Mouse (Mus musculus): Measurements from ENCODE around the gene Rhbdf2.

DNA sequence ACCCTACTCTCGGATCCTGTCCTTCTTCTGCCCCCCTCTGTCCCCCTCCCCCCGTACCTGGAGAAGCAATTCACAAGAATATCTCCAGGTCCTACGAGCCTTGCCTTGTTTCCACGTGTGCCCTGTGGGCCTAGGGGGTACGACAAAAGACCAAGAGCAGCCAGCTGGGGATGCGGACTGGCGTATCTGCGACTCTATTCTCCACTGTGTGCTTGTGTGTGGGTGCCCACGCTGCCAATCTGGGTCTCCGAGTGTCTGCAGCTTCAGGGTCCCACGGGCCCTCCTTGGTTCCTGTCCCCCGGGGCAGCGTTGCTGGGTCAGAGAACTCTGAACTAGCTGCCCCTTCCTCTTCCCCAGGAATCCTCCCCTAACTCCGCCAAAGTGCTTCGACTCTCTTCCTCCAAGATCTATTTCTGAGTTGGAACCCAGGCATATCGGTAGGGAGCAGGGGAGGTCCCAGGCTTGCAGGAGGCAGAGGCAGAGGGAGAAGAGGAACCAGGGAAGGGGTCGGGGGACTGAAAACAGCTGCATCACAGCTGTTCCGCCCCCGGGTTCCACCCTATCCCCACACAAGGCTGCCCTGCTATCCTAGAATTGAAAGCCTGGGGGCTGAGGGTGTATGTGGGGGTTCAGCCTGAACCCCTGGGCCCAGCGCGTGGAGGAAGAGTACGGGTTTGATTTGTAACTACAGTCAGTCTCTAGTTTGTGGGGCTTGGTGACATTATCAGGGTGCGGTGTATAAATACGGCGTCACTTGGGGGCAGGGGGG is 25.7 kb upstream of the Rhbdf2 start:
- TF ChIP-seq POLR2A (IDR thresholded peaks at IDR 0.05; ENCODE audit: low read depth, low read length) (no peak), CTCF (IDR thresholded peaks at IDR 0.05; ENCODE audit: borderline replicate concordance, insufficient read depth, low read length) (no peak)

Data from embryonic fibroblast, embryonic 13.5 days (primary cell).